Mouse (Mus musculus) embryonic facial prominence, embryonic 15.5 days (tissue): Measurements from ENCODE around the gene Atp5j. TPM values are rescaled to one million over a fixed set of nuclear protein-coding genes. Genes with fewer than 3 reads are reported as not detected.

Source experiments
- ATAC-seq: fragments of 200-750 bp; cut with Nextera tagmentation; 2 replicates; pipeline ENCODE4 v1.8.0; 2017; ENCODE audit warnings: low read depth, moderate TSS enrichment; ENCODE audit not compliant: insufficient number of reproducible peaks, low FRiP score, low TSS enrichment
- H3K27ac ChIP-seq: fragments of 300-500 bp; sonication (generic); replicated peaks from 2 replicates; pipeline ENCODE4 v1.5.1; 2015; ENCODE audit warnings: mild to moderate bottlenecking, inconsistent platforms
- H3K27me3 ChIP-seq: fragments of 300-500 bp; sonication (generic); 2 replicates; pipeline ENCODE4 v1.6.1; 2015; ENCODE audit warnings: inconsistent platforms
- H3K36me3 ChIP-seq: fragments of 300-500 bp; sonication (generic); 2 replicates; pipeline ENCODE4 v1.6.1; 2015; ENCODE audit warnings: mild to moderate bottlenecking, inconsistent platforms
- H3K4me1 ChIP-seq: fragments of 300-500 bp; sonication (generic); 2 replicates; pipeline ENCODE4 v1.6.1; 2015; ENCODE audit warnings: inconsistent platforms
- H3K4me2 ChIP-seq: fragments of 300-500 bp; sonication (generic); replicated peaks from 2 replicates; pipeline ENCODE4 v1.6.1; 2015; ENCODE audit warnings: mild to moderate bottlenecking, inconsistent platforms
- H3K4me3 ChIP-seq: fragments of 300-500 bp; sonication (generic); replicated peaks from 2 replicates; pipeline ENCODE4 v1.5.1; 2015; ENCODE audit warnings: mild to moderate bottlenecking, inconsistent platforms
- H3K9ac ChIP-seq: fragments of 300-500 bp; sonication (generic); 2 replicates; pipeline ENCODE4 v1.6.1; 2015; ENCODE audit warnings: inconsistent platforms
- H3K9me3 ChIP-seq: fragments of 300-500 bp; sonication (generic); replicated peaks from 2 replicates; pipeline ENCODE4 v1.6.1; 2016; ENCODE audit warnings: inconsistent platforms
- WGBS: fragments of 180-500 bp; shearing (Covaris S2); methylation state at CpG from one replicate; pipeline ENCODE4 v1.1.7; 2015; 5-methylcytosine and 5-hydroxymethylcytosine counted together
- polyA plus RNA-seq: library from polyadenylated mRNA; unstranded; fragments of >200 nt; fragmentation: Nextera tagmentation; extraction: Ambion mirVana; gene quantifications from 2 replicates; pipeline ENCODE4 v1.2.1, GENCODE M21; 2015

Atp5j gene
- polyA plus RNA-seq, 1 experiment from 2014 or later: 768 TPM

DNA sequence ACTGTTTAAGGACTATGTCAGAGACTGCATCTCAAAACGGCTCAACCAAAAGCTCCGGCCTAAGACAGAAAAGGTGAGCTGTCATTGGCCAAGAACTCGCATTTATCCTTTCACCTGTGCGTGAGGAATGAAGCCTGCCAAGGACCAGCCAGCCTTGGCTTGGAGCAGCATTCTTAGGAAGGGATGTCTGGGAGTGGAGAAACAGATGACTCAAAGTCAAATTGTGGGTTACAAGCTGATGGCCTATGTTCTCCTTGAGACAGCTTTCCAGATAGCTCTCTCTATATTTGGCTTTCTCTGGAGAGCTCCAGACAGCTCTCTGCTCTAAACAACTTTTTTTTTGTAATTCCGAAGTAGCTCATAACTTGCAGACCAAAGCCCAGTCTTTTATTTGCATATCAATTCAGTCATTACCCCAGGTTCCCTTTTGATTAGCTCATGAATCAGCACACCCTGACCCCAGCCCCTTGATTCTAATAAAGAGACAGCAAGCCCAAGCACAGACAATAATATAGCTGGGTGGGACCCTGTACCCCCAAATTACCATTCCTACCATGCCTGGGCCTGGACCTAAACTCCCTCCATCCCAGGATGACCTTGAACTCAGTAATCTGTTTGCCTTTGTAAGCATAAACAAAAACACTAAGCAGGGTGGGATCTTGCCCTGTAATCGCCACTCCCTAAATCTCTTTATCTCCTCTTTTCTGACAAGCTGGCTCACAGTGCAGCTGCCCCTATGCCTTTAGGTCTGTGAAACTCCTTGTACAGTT is 56.4 kb downstream of the Atp5j start:
- H3K9me3 ChIP-seq: no peaks in the 10 kb centered on the region
- no peak overlapping the region for H3K4me2 ChIP-seq
- no peak overlapping the region for H3K9ac ChIP-seq
- H3K27ac ChIP-seq: no peak overlapping the region
- no peak for ATAC-seq
- peaks cover 14% of the 10 kb centered on the region for H3K27me3 ChIP-seq
- H3K36me3 ChIP-seq: no peaks in the 10 kb centered on the region
- H3K4me1 ChIP-seq: peaks cover 8% of the 10 kb centered on the region; the same call in 1 of the 2 replicates
- no peak overlapping the region for H3K4me3 ChIP-seq
- WGBS: 85% methylated on average over 6 of the region's 6 CpGs

DNA sequence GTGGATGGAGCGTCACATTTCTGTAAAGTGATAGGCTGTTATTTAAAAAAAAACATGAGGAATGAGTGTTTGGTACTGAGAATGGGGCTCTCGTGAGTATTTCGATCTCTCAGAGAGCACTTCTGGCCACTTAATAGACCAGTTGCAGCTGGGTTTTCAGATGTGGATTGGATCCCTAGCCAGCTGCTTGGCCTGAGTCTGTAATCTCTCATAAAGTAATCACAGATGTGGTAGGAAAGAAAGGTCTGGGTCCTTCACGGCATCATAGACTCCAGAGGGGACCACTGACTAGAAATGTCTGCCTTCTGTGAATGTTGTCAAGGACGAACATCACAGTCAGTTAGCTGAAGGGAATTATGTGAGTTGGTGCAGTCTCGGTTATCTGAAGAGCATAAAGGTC is 57.0 kb downstream of the Atp5j start:
- Histone ChIP-seq H3K9ac (no peak overlapping the region), H3K4me2 (no peak overlapping the region), H3K4me3 (no peak overlapping the region), H3K36me3 (no peaks in the 10 kb centered on the region), H3K27me3 (peaks cover 14% of the 10 kb centered on the region), H3K4me1 (peaks cover 11% of the 10 kb centered on the region), H3K9me3 (no peaks in the 10 kb centered on the region), H3K27ac (no peak overlapping the region)
- ATAC-seq: no peak
- 65% methylated on average over 6 of the region's 6 CpGs for WGBS

Other genes starting within 250 kb of the Atp5j start
- 41.6 and 43.1 TPM in 2 replicates for gene Mrpl39, start 99.9 kb downstream of the Atp5j start, polyA plus RNA-seq
- gene Jam2, start 61.5 kb downstream of the Atp5j start, polyA plus RNA-seq: 12.6 and 14.6 TPM in 2 replicates
- 30.1 and 31.7 TPM in 2 replicates for gene Gabpa, start 700 bp downstream of the Atp5j start, polyA plus RNA-seq